Mouse (Mus musculus) hindbrain, embryonic 13.5 days (tissue): Measurements from ENCODE around the gene Spata2. TPM values are rescaled to one million over a fixed set of nuclear protein-coding genes. Genes with fewer than 3 reads are reported as not detected.
A peak's percentile ranks its signal among the peaks of the same experiment; 100 is the strongest.

ENCODE experiments used
- ATAC-seq: fragments of 200-750 bp; cut with Nextera tagmentation; 2 replicates; pipeline ENCODE4 v1.8.0; 2017; ENCODE audit warnings: moderate TSS enrichment; ENCODE audit not compliant: low FRiP score
- H3K27ac ChIP-seq: fragments of 300-500 bp; sonication (generic); 2 replicates; pipeline ENCODE4 v1.5.1; 2015; ENCODE audit warnings: inconsistent platforms, mild to moderate bottlenecking, moderate library complexity
- H3K27me3 ChIP-seq: fragments of 300-500 bp; sonication (generic); 2 replicates; pipeline ENCODE4 v1.6.1; 2015; ENCODE audit warnings: mild to moderate bottlenecking, inconsistent platforms
- H3K36me3 ChIP-seq: fragments of 300-500 bp; sonication (generic); 2 replicates; pipeline ENCODE4 v1.6.1; 2015; ENCODE audit warnings: mild to moderate bottlenecking, inconsistent platforms
- H3K4me1 ChIP-seq: fragments of 300-500 bp; sonication (generic); replicated peaks from 2 replicates; pipeline ENCODE4 v1.6.1; 2015; ENCODE audit warnings: inconsistent platforms
- H3K4me2 ChIP-seq: fragments of 300-500 bp; sonication (generic); 2 replicates; pipeline ENCODE4 v1.6.1; 2015; ENCODE audit warnings: inconsistent platforms, mild to moderate bottlenecking, moderate library complexity
- H3K4me3 ChIP-seq: fragments of 300-500 bp; sonication (generic); 2 replicates; pipeline ENCODE4 v1.5.1; 2015; ENCODE audit warnings: mild to moderate bottlenecking, inconsistent platforms
- H3K9ac ChIP-seq: fragments of 300-500 bp; sonication (generic); 2 replicates; pipeline ENCODE4 v1.6.1; 2015; ENCODE audit warnings: mild to moderate bottlenecking, inconsistent platforms
- H3K9me3 ChIP-seq: fragments of 300-500 bp; sonication (generic); 2 replicates; pipeline ENCODE4 v1.6.1; 2016; ENCODE audit warnings: inconsistent platforms
- WGBS: fragments of 180-500 bp; shearing (Covaris S2); methylation state at CpG from one replicate; pipeline ENCODE4 v1.1.7; 2015; 5-methylcytosine and 5-hydroxymethylcytosine counted together
- polyA plus RNA-seq: library from polyadenylated mRNA; unstranded; fragments of >200 nt; fragmentation: Nextera tagmentation; extraction: Ambion mirVana; gene quantifications from 2 replicates; pipeline ENCODE4 v1.2.1, GENCODE M21; 2015

Gene Spata2
- polyA plus RNA-seq, 1 experiment from 2014 or later: 24.6 TPM

- peaks cover 50% of the 10 kb centered on the region for H3K4me1 ChIP-seq
- H3K27ac ChIP-seq: no peak overlapping the region
These were observed 6.1 kb downstream of the Spata2 start for GRCm38 (mm10) chr2:167486573-167486972.

GRCm38 (mm10) chr2:167485501-167486377 lies 6.9 kb downstream of the Spata2 start:
- H3K27ac ChIP-seq: peak overlapping the region; percentile 18; the same call in 1 of the 2 replicates
- no peaks in the 10 kb centered on the region for H3K27me3 ChIP-seq
- no peaks in the 10 kb centered on the region for H3K9me3 ChIP-seq
- H3K4me1 ChIP-seq: peaks cover 41% of the 10 kb centered on the region
- H3K36me3 ChIP-seq: peaks cover 47% of the 10 kb centered on the region
- 74% methylated on average over 7 of the region's 7 CpGs for WGBS
- H3K9ac ChIP-seq: no peak overlapping the region
- 0 out of 2 replicates have a peak, but pooled peaks have one; percentile 40 for ATAC-seq
- no peak overlapping the region for H3K4me3 ChIP-seq
- H3K4me2 ChIP-seq: no peak overlapping the region

More at GRCm38 (mm10) chr2:167486573-167486972, 6.1 kb downstream of the Spata2 start:
- no peak for ATAC-seq
- 91% methylated on average over 4 of the region's 4 CpGs for WGBS
- Histone ChIP-seq H3K27me3 (no peaks in the 10 kb centered on the region), H3K4me3 (no peak overlapping the region), H3K9ac (no peak overlapping the region), H3K36me3 (peaks cover 45% of the 10 kb centered on the region), H3K4me2 (no peak overlapping the region), H3K9me3 (no peaks in the 10 kb centered on the region)

GRCm38 (mm10) chr2:167484932-167485331 lies 7.8 kb downstream of the Spata2 start:
- Histone ChIP-seq H3K4me3 (no peak overlapping the region), H3K4me1 (peaks cover 36% of the 10 kb centered on the region), H3K27ac (peak overlapping the region; percentile 60), H3K4me2 (no peak overlapping the region), H3K27me3 (no peaks in the 10 kb centered on the region), H3K36me3 (peaks cover 54% of the 10 kb centered on the region), H3K9me3 (no peaks in the 10 kb centered on the region), H3K9ac (no peak overlapping the region)
- WGBS: 95% methylated on average over 11 of the region's 11 CpGs
- ATAC-seq: no peak

- no peak overlapping the region for H3K4me2 ChIP-seq
- H3K4me3 ChIP-seq: no peak overlapping the region
- no peak overlapping the region for H3K27ac ChIP-seq
- WGBS: 95% methylated on average over 24 of the region's 24 CpGs
- peaks cover 34% of the 10 kb centered on the region for H3K4me1 ChIP-seq
- H3K9ac ChIP-seq: no peak overlapping the region
- peaks cover 54% of the 10 kb centered on the region for H3K36me3 ChIP-seq
- no peaks in the 10 kb centered on the region for H3K27me3 ChIP-seq
- ATAC-seq: no peak
- H3K9me3 ChIP-seq: no peaks in the 10 kb centered on the region
These were observed 8.8 kb downstream of the Spata2 start for GRCm38 (mm10) chr2:167483827-167484410.

- WGBS: 95% methylated on average over 27 of the region's 27 CpGs
- ATAC-seq: no peak
- Histone ChIP-seq H3K4me1 (peaks cover 28% of the 10 kb centered on the region), H3K27me3 (no peaks in the 10 kb centered on the region), H3K36me3 (peaks cover 54% of the 10 kb centered on the region), H3K9me3 (no peaks in the 10 kb centered on the region), H3K4me2 (no peak overlapping the region), H3K4me3 (no peak overlapping the region), H3K9ac (no peak overlapping the region), H3K27ac (no peak overlapping the region)
These were observed 9.4 kb downstream of the Spata2 start for GRCm38 (mm10) chr2:167483081-167483826.

- Histone ChIP-seq H3K4me1 (peaks cover 28% of the 10 kb centered on the region), H3K9me3 (no peaks in the 10 kb centered on the region), H3K27ac (no peak overlapping the region), H3K36me3 (peaks cover 54% of the 10 kb centered on the region), H3K4me3 (no peak overlapping the region), H3K9ac (no peak overlapping the region), H3K27me3 (no peaks in the 10 kb centered on the region), H3K4me2 (no peak overlapping the region)
- WGBS: 86% methylated on average over 4 of the region's 4 CpGs
- ATAC-seq: no peak
These were observed 10.0 kb downstream of the Spata2 start for GRCm38 (mm10) chr2:167482681-167483080.

- WGBS: 97% methylated on average over 1 of the region's 1 CpGs
- H3K36me3 ChIP-seq: peaks cover 47% of the 10 kb centered on the region
- peaks cover 21% of the 10 kb centered on the region for H3K4me1 ChIP-seq
- no peak for ATAC-seq
- H3K27ac ChIP-seq: no peak overlapping the region
- H3K27me3 ChIP-seq: no peaks in the 10 kb centered on the region
- H3K4me3 ChIP-seq: no peak overlapping the region
- no peak overlapping the region for H3K9ac ChIP-seq
- H3K4me2 ChIP-seq: no peak overlapping the region
- no peaks in the 10 kb centered on the region for H3K9me3 ChIP-seq
These were observed 13.2 kb downstream of the Spata2 start for GRCm38 (mm10) chr2:167479501-167479900.

- no peak overlapping the region for H3K9ac ChIP-seq
- H3K4me3 ChIP-seq: no peak overlapping the region
- peaks cover 21% of the 10 kb centered on the region for H3K4me1 ChIP-seq
- H3K27ac ChIP-seq: no peak overlapping the region
- no peak overlapping the region for H3K4me2 ChIP-seq
- H3K9me3 ChIP-seq: no peaks in the 10 kb centered on the region
- WGBS: 61% methylated on average over 2 of the region's 2 CpGs
- ATAC-seq: no peak
- H3K27me3 ChIP-seq: no peaks in the 10 kb centered on the region
- peaks cover 47% of the 10 kb centered on the region for H3K36me3 ChIP-seq
These were observed 14.6 kb downstream of the Spata2 start for GRCm38 (mm10) chr2:167478128-167478527.

GRCm38 (mm10) chr2:167476762-167477161 lies 15.9 kb downstream of the Spata2 start:
- peaks cover 48% of the 10 kb centered on the region for H3K36me3 ChIP-seq
- H3K27ac ChIP-seq: peak overlapping the region; percentile 77
- H3K4me3 ChIP-seq: no peak overlapping the region
- H3K4me1 ChIP-seq: peaks cover 21% of the 10 kb centered on the region
- no peak for ATAC-seq
- 60% methylated on average over 4 of the region's 4 CpGs for WGBS
- H3K27me3 ChIP-seq: no peaks in the 10 kb centered on the region
- H3K9me3 ChIP-seq: no peaks in the 10 kb centered on the region
- peak overlapping the region; percentile 26 for H3K9ac ChIP-seq
- 0 out of 2 replicates have a peak overlapping the region, but pooled peaks have one; percentile 8 for H3K4me2 ChIP-seq

GRCm38 (mm10) chr2:167476200-167476688 lies 16.4 kb downstream of the Spata2 start:
- Histone ChIP-seq H3K4me2 (0 out of 2 replicates have a peak overlapping the region, but pooled peaks have one; percentile 8), H3K9ac (peak overlapping the region; percentile 26), H3K36me3 (peaks cover 53% of the 10 kb centered on the region)

GRCm38 (mm10) chr2:167475596-167475995 lies 17.1 kb downstream of the Spata2 start:
- H3K36me3 ChIP-seq: peaks cover 56% of the 10 kb centered on the region
- H3K27ac ChIP-seq: peak overlapping the region; percentile 77
- peaks cover 21% of the 10 kb centered on the region for H3K4me1 ChIP-seq
- H3K4me3 ChIP-seq: no peak overlapping the region
- ATAC-seq: no peak
- no peaks in the 10 kb centered on the region for H3K9me3 ChIP-seq
- 83% methylated on average over 5 of the region's 5 CpGs for WGBS
- no peak overlapping the region for H3K9ac ChIP-seq
- no peak overlapping the region for H3K4me2 ChIP-seq
- H3K27me3 ChIP-seq: no peaks in the 10 kb centered on the region

More at GRCm38 (mm10) chr2:167476200-167476688, 16.4 kb downstream of the Spata2 start:
- Histone ChIP-seq H3K9me3 (no peaks in the 10 kb centered on the region), H3K27ac (peak overlapping the region; percentile 77), H3K4me1 (peaks cover 21% of the 10 kb centered on the region), H3K27me3 (no peaks in the 10 kb centered on the region), H3K4me3 (no peak overlapping the region)
- peak; percentile 85 for ATAC-seq
- 12% methylated on average over 7 of the region's 7 CpGs for WGBS

GRCm38 (mm10) chr2:167474218-167474617 lies 18.5 kb downstream of the Spata2 start:
- Histone ChIP-seq H3K4me1 (peaks cover 21% of the 10 kb centered on the region), H3K9ac (no peak overlapping the region), H3K9me3 (no peaks in the 10 kb centered on the region), H3K36me3 (peaks cover 63% of the 10 kb centered on the region), H3K4me2 (no peak overlapping the region), H3K27me3 (no peaks in the 10 kb centered on the region), H3K4me3 (no peak overlapping the region), H3K27ac (no peak overlapping the region)
- 95% methylated on average over 6 of the region's 6 CpGs for WGBS
- ATAC-seq: no peak
